Mouse (Mus musculus) limb, embryonic 12.5 days (tissue): ENCODE data around the gene Vmn2r42. TPM values are rescaled to one million over a fixed set of nuclear protein-coding genes. Genes with fewer than 3 reads are reported as not detected.
"Not testable (repeated sequence)": the region's sequence is repeated elsewhere in the genome, so short reads cannot be mapped to it uniquely, and the experiment has no call there.

ENCODE experiments used
- ATAC-seq: fragments of 200-750 bp; cut with Nextera tagmentation; 2 replicates; pipeline ENCODE4 v1.8.0; 2017; ENCODE audit warnings: low read depth, moderate TSS enrichment; ENCODE audit not compliant: insufficient number of reproducible peaks, insufficient read depth, low FRiP score, low TSS enrichment
- H3K27ac ChIP-seq: fragments of 300-500 bp; sonication (generic); 2 replicates; pipeline ENCODE4 v1.5.1; 2016; ENCODE audit warnings: mild to moderate bottlenecking, moderate library complexity
- H3K27me3 ChIP-seq: fragments of 300-500 bp; sonication (generic); 2 replicates; pipeline ENCODE4 v1.6.1; 2016; ENCODE audit warnings: mild to moderate bottlenecking, moderate library complexity
- H3K36me3 ChIP-seq: fragments of 300-500 bp; sonication (generic); 2 replicates; pipeline ENCODE4 v1.6.1; 2016; ENCODE audit warnings: mild to moderate bottlenecking, moderate library complexity
- H3K4me1 ChIP-seq: fragments of 300-500 bp; sonication (generic); replicated peaks from 2 replicates; pipeline ENCODE4 v1.6.1; 2016
- H3K4me2 ChIP-seq: fragments of 300-500 bp; sonication (generic); 2 replicates; pipeline ENCODE4 v1.6.1; 2016; ENCODE audit warnings: mild to moderate bottlenecking, moderate library complexity
- H3K4me3 ChIP-seq: fragments of 300-500 bp; sonication (generic); replicated peaks from 2 replicates; pipeline ENCODE4 v1.5.1; 2016; ENCODE audit warnings: mild to moderate bottlenecking
- H3K9ac ChIP-seq: fragments of 300-500 bp; sonication (generic); replicated peaks from 2 replicates; pipeline ENCODE4 v1.6.1; 2016; ENCODE audit warnings: mild to moderate bottlenecking, moderate library complexity
- H3K9me3 ChIP-seq: fragments of 300-500 bp; sonication (generic); 2 replicates; pipeline ENCODE4 v1.6.1; 2016; ENCODE audit warnings: mild to moderate bottlenecking, moderate library complexity
- WGBS: fragments of 180-500 bp; shearing (Covaris S2); methylation state at CpG from one replicate; pipeline ENCODE4 v1.1.7; 2016; 5-methylcytosine and 5-hydroxymethylcytosine counted together
- polyA plus RNA-seq: library from polyadenylated mRNA; unstranded; fragments of >200 nt; fragmentation: Nextera tagmentation; extraction: Ambion mirVana; gene quantifications from 2 replicates; pipeline ENCODE4 v1.2.1, GENCODE M21; 2016

The Vmn2r42 gene
- not detected in 2 replicates for polyA plus RNA-seq

DNA sequence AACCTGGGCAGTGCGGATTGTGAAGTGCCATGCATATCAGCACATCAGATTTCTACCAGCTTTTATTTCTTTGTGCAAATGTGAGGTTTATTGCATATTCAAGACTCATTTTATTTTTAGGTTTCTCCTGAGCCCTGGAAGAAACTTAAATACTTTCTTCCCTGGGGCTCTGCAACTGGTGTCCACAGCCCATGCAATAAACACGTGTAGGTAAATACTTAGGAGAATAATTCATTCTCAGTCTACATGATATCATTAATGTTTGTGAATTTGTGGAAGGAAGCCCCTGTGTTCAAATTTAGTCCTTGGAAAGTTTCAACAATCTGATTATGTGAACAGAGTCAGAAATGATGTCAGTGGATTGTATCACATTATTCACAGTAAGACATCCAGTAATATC is at the start of gene Vmn2r42:
Vmn2r42 (minus strand) TSS at position 101 of the 400 bp plus-strand sequence.
- H3K9me3 ChIP-seq, ATAC-seq, H3K27me3 ChIP-seq, H3K9ac ChIP-seq, H3K4me1 ChIP-seq, H3K36me3 ChIP-seq, H3K27ac ChIP-seq, H3K4me3 ChIP-seq, H3K4me2 ChIP-seq: not testable (repeated sequence)
- WGBS, result no CpG with 5 or more reads among the region's 2 CpGs

DNA sequence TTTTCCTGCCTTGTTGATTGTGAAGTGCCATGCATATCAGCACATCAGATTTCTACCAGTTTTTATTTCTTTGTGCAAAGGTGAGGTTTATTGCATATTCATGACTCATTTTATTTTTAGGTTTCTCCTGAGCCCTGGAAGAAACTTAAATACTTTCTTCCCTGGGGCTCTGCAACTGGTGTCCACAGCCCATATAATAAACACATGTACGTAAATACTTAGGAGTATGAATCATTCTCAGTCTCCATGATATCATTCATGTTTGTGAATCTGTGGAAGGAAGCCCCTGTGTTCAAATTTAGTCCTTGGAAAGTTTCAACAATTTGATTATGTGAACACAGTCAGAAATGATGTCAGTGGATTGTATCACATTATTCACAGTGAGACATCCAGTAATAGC is 38.6 kb downstream of the Vmn2r42 start, which contains the start of gene Vmn2r41:
Vmn2r41 (minus strand) TSS at position 101 of the 400 bp plus-strand sequence.
- not testable (repeated sequence) for H3K9ac ChIP-seq, H3K9me3 ChIP-seq, H3K4me2 ChIP-seq, H3K4me1 ChIP-seq, H3K36me3 ChIP-seq, H3K27me3 ChIP-seq, H3K4me3 ChIP-seq, H3K27ac ChIP-seq, ATAC-seq
- no CpG with 5 or more reads among the region's 1 CpGs for WGBS

Other genes starting within 250 kb of the Vmn2r42 start
- not detected in 2 replicates for gene Vmn2r41, start 38.7 kb downstream of the Vmn2r42 start, polyA plus RNA-seq
- gene Vmn2r43, start 60.3 kb upstream of the Vmn2r42 start, polyA plus RNA-seq, result not detected in 2 replicates
- gene Vmn2r44, start 183.0 kb upstream of the Vmn2r42 start, polyA plus RNA-seq, result not detected in 2 replicates